Mouse (Mus musculus) large intestine, adult 2 months (tissue): ENCODE data around the gene Tph2. TPM values are rescaled to one million over a fixed set of nuclear protein-coding genes. Genes with fewer than 3 reads are reported as not detected.

Experiments used
- DNase-seq: peaks from one replicate; pipeline ENCODE4 v3.0.0-alpha.2; 2012; ENCODE audit warnings: low read depth, low spot score
- WGBS: fragments of 180-500 bp; shearing (Covaris S2); methylation state at CpG from one replicate; pipeline ENCODE4 v1.1.7; 2018; 5-methylcytosine and 5-hydroxymethylcytosine counted together
- polyA plus RNA-seq: library from polyadenylated mRNA; depleted of rRNA; stranded (reverse); fragments of >200 nt; gene quantifications from 2 replicates; pipeline ENCODE4 v1.2.3, GENCODE M21; 2012

The Tph2 gene
- polyA plus RNA-seq, 1 experiment: not detected

GRCm38 (mm10) chr10:115144542-115144941 lies 40.3 kb downstream of the Tph2 start:
- WGBS: 34% methylated on average over 5 of the region's 5 CpGs
- DNase-seq: no peak

- WGBS: 41% methylated on average over 6 of the region's 6 CpGs
- no peak for DNase-seq
These were observed 41.2 kb downstream of the Tph2 start for GRCm38 (mm10) chr10:115143641-115144040.

- WGBS: 66% methylated on average over 7 of the region's 7 CpGs
These were observed 47.8 kb downstream of the Tph2 start for GRCm38 (mm10) chr10:115137016-115137415.

GRCm38 (mm10) chr10:115127907-115128306 lies 56.9 kb downstream of the Tph2 start:
- 48% methylated on average over 1 of the region's 1 CpGs for WGBS
- DNase-seq: no peak

More at GRCm38 (mm10) chr10:115137016-115137415, 47.8 kb downstream of the Tph2 start:
- no peak for DNase-seq

- 35% methylated on average over 5 of the region's 5 CpGs for WGBS
- no peak for DNase-seq
These were observed 59.3 kb downstream of the Tph2 start for GRCm38 (mm10) chr10:115125550-115125949.

GRCm38 (mm10) chr10:115125027-115125426 lies 59.8 kb downstream of the Tph2 start:
- DNase-seq: no peak
- 58% methylated on average over 5 of the region's 5 CpGs for WGBS

GRCm38 (mm10) chr10:115107666-115108540 lies 76.9 kb downstream of the Tph2 start:
- WGBS: 54% methylated on average over 16 of the region's 16 CpGs
- DNase-seq: no peak

GRCm38 (mm10) chr10:115104175-115104574 lies 80.6 kb downstream of the Tph2 start:
- no peak for DNase-seq
- 66% methylated on average over 8 of the region's 8 CpGs for WGBS

GRCm38 (mm10) chr10:115099890-115100580 lies 84.8 kb downstream of the Tph2 start:
- DNase-seq: no peak
- 66% methylated on average over 9 of the region's 9 CpGs for WGBS

- WGBS: 12% methylated on average over 5 of the region's 5 CpGs
- DNase-seq: peak; percentile 8
These were observed 87.7 kb downstream of the Tph2 start for GRCm38 (mm10) chr10:115097163-115097562.

GRCm38 (mm10) chr10:115096191-115096590 lies 88.6 kb downstream of the Tph2 start:
- no peak for DNase-seq
- 63% methylated on average over 1 of the region's 1 CpGs for WGBS

- 63% methylated on average over 3 of the region's 3 CpGs for WGBS
These were observed 106.6 kb downstream of the Tph2 start for GRCm38 (mm10) chr10:115078232-115078631.

GRCm38 (mm10) chr10:115069123-115069911 lies 115.5 kb downstream of the Tph2 start:
- 79% methylated on average over 8 of the region's 8 CpGs for WGBS
- no peak for DNase-seq

More at GRCm38 (mm10) chr10:115078232-115078631, 106.6 kb downstream of the Tph2 start:
- DNase-seq: no peak

GRCm38 (mm10) chr10:115063936-115064335 lies 120.9 kb downstream of the Tph2 start:
- DNase-seq: no peak
- 82% methylated on average over 7 of the region's 7 CpGs for WGBS

- DNase-seq: no peak
- 55% methylated on average over 2 of the region's 2 CpGs for WGBS
These were observed 123.3 kb downstream of the Tph2 start for GRCm38 (mm10) chr10:115061498-115061897.

GRCm38 (mm10) chr10:115060759-115061158 lies 124.1 kb downstream of the Tph2 start:
- DNase-seq: no peak
- WGBS: 68% methylated on average over 7 of the region's 7 CpGs

- whole genome bisulfite sequencing: 59% methylated on average over 4 of the region's 4 CpGs
- DNase-seq: no peak
These were observed 133.2 kb downstream of the Tph2 start for GRCm38 (mm10) chr10:115051602-115052001.

- no peak for DNase-seq
- 62% methylated on average over 12 of the region's 12 CpGs for WGBS
These were observed 134.1 kb downstream of the Tph2 start for GRCm38 (mm10) chr10:115050674-115051073.

- no peak for DNase-seq
- 33% methylated on average over 8 of the region's 8 CpGs for WGBS
These were observed 134.6 kb downstream of the Tph2 start for GRCm38 (mm10) chr10:115050178-115050577.

GRCm38 (mm10) chr10:115048565-115048964 lies 136.3 kb downstream of the Tph2 start:
- no peak for DNase-seq
- 92% methylated on average over 2 of the region's 2 CpGs for WGBS
